Mouse (Mus musculus) C3H10T1/2 (cell line): ENCODE measurements around the gene Pgs1. TPM values are rescaled to one million over a fixed set of nuclear protein-coding genes. Genes with fewer than 3 reads are reported as not detected.

Experiments
- polyA plus RNA-seq, 2 experiments: library from polyadenylated mRNA; unstranded; fragments of >200 nt; fragmentation: generic; extraction: Trizol; gene quantifications; one replicate each; pipeline ENCODE4 v1.2.1; 2012; ENCODE audit warnings: missing spikeins in 2 of 2

Gene Pgs1
- polyA plus RNA-seq, result 10 to 100 TPM; 54.3 to 64.9 TPM

GRCm38 (mm10) chr11:117986126-117987031 is at the start of gene Pgs1:
Gene Pgs1, plus strand, starts transcription at chr11:117986292.

GRCm38 (mm10) chr11:117969945-117970872 is 15.9 kb upstream of the Pgs1 start, which contains the start of gene Socs3:
Gene Socs3, minus strand, starts transcription at chr11:117970047.

Other genes with a start within 250 kb of the Pgs1 start
- gene Tmc8, start 204.2 kb upstream of the Pgs1 start, polyA plus RNA-seq, result under 1 TPM; 0.05 to 0.53 TPM
- 10 to 100 TPM; 34.3 to 53.3 TPM for gene Tmc6, start 204.1 kb upstream of the Pgs1 start, polyA plus RNA-seq
- not detected for gene 6030468B19Rik, start 188.6 kb upstream of the Pgs1 start, polyA plus RNA-seq
- under 1 TPM; 0.08 to 0.85 TPM for gene Gm20708, start 176.6 kb upstream of the Pgs1 start, polyA plus RNA-seq
- gene Syngr2, start 176.6 kb upstream of the Pgs1 start, polyA plus RNA-seq, result 100 to 1,000 TPM in 1 of 2 experiments, 10 to 100 TPM in 1; 85.3 to 136 TPM
- 10 to 100 TPM in 1 of 2 experiments, 1 to 10 TPM in 1; 4.2 to 10.4 TPM for gene Afmid, start 160.4 kb upstream of the Pgs1 start, polyA plus RNA-seq
- 100 to 1,000 TPM; 130 to 337 TPM for gene Tk1, start 160.2 kb upstream of the Pgs1 start, polyA plus RNA-seq
- 100 to 1,000 TPM; 206 to 286 TPM for gene Birc5, start 137.0 kb upstream of the Pgs1 start, polyA plus RNA-seq
- under 1 TPM; 0.01 to 0.13 TPM for gene Tmem235, start 125.5 kb upstream of the Pgs1 start, polyA plus RNA-seq
- 1 to 10 TPM in 1 of 2 experiments, under 1 TPM in 1; 0.95 to 6.1 TPM for gene Tha1, start 112.8 kb upstream of the Pgs1 start, polyA plus RNA-seq
- 10 to 100 TPM; 16.0 to 49.1 TPM for gene Socs3, start 16.2 kb upstream of the Pgs1 start, polyA plus RNA-seq
- under 1 TPM; 0.05 to 0.34 TPM for gene Dnah17, start 144.3 kb downstream of the Pgs1 start, polyA plus RNA-seq